Mouse (Mus musculus) yolk sac, embryonic 10.5 days (tissue): ENCODE measurements around the gene Hspa1a.
A peak's percentile ranks its signal among the peaks of the same experiment; 100 is the strongest.

Experiments used
- DNase-seq: peaks from one replicate; pipeline ENCODE4 v3.0.0-alpha.2; 2017; ENCODE audit warnings: low spot score

Gene Hspa1a

DNA sequence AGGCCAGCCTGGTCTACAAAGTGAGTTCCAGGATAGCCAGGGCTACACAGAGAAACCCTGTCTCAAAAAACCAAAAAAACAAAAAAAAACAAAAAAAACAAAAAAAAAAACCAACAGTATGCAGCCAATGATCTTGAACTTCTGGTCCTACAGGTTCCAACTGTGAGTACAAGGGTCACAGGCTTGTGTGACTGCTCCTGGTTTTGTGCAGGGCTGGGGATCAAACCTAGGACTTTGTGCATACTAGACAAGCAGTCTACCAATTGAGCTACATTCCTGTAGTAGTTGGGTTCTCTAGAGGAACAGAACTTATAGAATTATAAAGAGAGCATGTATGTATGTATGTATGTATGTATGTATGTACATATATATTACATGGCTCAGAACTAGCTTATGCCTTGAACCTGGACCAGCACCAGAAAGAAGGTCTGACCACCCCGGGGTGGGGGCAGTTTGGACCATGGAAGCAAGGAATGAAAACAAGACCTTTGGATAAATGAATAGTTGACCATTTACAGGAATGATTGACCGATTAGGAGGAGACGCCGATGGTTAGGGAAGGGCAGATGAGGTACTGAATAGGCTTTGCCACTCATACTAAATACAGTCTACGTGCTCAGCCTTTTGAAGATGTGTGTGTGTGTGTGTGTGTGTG lies 25.3 kb downstream of the Hspa1a start:
- no peak for DNase-seq

DNA sequence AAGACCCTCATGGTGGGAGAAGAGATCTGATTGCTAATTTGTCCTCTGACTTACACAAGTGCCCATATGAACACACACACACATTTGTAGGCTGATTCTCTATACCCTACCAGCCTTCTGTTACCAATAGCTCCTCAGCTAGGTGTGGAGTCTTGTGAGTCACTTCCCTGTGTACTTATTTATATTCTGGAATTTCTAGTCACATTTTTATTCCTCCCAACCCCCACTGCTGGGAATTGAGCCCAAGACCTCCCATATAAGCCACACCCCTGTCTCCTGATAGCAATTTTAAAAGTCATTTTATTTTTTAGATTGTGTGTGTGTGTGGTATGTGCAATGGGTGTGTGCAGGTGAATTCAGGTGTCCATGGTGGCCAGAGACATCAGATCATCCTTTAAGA lies 27.6 kb downstream of the Hspa1a start:
- DNase-seq = no peak

DNA sequence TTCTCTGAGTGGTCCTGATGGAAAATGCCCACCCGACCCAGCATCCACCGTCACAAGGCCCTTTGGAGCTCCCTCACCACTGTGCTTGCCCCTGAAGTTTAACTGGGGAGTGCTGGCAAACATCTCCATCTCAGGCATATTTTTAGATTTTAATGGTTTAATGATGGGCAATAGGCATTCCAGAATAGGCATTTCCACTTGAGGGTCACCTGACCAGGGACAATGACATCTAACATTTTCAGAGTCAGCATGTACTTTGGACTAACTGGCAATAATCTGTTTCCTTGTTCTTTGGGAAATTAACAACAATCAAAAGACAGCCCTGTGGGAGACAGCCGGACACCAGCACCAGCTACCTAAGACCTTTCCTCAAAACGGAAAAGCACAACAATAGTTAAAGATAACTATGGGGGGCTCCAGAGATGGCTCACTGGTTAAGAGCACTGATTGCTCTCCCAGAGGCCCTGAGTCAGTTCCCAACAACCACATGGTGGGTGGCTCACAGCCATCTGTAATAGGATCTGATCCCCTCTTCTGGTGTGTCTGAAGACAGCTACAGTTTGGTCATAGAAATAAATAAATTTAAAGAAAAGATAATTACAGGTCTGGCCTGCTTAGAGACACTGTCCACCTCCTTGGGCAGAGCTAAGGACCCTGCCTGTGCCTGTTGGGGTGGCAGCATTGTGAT lies 28.7 kb downstream of the Hspa1a start:
- DNase-seq = no peak

- no peak for DNase-seq
Observed at GRCm38 (mm10) chr17:34941344-34942041, 30.5 kb downstream of the Hspa1a start.

- DNase-seq = no peak
Observed at GRCm38 (mm10) chr17:34937960-34938505, 33.9 kb downstream of the Hspa1a start.

DNA sequence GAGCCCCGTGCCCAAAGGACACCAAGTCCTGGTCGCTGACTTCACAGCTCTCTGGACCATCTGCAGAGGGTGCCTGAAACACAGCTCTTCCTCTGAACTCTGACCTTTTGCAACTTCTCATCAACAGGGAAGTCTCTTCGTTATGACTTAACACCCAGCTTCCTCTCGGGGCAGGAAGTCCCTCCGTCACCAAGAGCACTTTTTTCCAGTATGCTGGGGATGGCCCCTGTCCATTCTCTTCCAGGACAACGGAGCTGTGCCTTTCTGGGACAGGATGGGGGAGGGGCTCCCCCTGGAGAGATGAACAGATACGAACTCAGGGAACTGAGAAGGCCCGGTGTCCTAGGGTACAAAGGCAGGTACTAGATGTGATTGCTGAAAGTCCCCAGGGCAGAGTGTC lies 37.1 kb downstream of the Hspa1a start:
- DNase-seq = no peak

DNA sequence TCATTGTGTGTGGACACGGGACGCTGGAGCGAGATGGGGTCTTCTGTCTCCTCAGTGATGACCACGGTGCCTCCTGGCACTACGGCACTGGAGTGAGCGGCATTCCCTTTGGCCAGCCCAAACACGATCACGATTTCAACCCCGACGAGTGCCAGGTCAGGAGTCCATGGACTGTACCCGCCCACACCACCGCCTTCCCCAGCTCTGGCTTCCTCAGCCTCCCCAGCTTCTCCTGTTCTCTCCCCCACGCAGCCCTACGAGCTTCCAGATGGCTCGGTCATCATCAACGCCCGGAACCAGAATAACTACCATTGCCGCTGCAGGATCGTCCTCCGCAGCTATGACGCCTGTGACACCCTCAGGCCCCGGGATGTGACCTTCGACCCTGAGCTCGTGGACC lies 37.9 kb downstream of the Hspa1a start:
- DNase-seq = no peak

DNA sequence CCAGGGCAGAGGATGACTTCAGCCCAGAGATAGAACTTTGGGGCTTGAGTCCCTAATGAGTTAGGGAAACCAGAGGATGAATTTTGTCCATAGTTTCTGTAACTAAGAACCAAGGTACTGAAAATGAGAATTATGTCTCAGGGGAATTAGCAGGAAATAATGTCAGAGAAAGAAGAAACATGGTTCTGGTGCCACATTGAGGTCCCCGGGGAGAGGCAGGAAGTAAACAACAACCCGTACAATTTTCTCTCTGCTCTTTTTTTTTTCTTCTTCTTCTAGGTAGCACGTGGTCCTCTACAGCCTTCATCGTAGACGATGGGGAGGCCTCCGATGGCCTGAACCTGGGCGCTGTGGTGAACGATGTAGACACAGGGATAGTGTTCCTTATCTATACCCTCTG lies 39.7 kb downstream of the Hspa1a start:
- no peak for DNase-seq

DNA sequence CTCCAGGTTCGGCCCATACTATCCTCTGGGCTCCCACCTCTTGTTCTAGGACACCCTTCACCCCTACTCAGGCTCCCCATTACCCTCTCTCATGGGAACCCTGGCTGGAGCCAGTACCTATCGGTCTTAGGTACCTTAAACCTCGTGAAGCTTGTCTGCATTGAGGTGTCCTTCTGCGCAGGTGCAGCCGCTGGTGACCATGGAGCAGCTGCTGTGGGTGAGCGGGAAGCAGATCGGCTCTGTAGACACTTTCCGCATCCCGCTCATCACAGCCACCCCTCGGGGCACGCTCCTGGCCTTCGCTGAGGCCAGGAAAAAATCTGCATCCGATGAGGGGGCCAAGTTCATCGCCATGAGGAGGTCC lies 40.2 kb downstream of the Hspa1a start:
- no peak for DNase-seq

- peak; percentile 98 for DNase-seq
Observed at GRCm38 (mm10) chr17:34931061-34931734, 40.8 kb downstream of the Hspa1a start, which contains the start of gene Neu1. Gene Neu1, plus strand, starts transcription at chr17:34931253.

DNA sequence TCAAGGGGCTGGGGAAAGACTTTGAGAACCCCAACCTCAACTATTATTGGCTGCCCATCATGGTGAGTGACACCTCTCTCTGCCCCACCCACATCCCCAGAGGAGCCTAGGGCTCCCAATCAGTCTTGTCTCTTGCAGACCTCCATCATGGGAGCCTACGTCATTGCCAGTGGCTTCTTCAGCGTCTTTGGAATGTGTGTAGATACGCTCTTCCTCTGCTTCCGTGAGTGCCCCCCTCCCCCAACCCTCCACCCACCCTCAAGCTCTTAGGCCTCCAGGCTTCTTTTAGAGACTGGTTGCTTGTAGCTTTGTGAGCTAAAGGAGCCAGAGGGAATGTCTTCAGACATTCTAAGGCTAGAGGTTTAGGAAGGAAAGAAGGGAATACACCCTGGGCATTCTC lies 43.1 kb downstream of the Hspa1a start:
- no peak for DNase-seq

DNA sequence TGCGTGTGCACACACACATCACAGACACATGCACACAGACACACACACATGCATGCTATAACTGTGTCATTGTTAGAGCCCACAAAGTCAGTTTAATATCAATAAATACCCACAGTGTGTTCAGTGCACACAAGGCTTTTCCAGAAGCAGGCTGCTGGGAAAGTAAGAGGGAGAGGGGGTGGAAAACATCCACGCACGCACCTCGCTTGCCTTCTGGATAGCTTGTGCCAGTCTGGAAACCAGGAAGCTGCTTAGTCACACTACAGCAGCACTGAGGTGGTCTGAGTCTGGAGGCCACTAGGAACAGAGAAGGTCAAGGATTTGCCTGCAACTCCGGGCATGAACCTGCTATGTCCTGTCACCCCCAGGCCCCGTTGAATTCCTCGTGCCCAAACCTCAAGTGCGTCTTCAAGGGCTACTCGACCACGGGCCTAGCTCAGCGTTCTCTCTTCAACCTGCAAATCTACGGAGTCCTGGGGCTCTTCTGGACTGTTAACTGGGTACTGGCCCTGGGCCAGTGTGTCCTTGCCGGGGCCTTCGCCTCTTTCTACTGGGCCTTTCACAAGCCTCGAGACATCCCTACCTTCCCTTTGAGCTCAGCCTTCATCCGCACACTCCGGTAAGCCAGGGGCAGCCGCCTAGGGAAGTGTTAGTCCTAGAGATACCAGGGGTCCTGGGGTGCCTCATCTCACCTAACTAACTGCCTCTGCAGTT lies 44.5 kb downstream of the Hspa1a start:
- DNase-seq = no peak

DNA sequence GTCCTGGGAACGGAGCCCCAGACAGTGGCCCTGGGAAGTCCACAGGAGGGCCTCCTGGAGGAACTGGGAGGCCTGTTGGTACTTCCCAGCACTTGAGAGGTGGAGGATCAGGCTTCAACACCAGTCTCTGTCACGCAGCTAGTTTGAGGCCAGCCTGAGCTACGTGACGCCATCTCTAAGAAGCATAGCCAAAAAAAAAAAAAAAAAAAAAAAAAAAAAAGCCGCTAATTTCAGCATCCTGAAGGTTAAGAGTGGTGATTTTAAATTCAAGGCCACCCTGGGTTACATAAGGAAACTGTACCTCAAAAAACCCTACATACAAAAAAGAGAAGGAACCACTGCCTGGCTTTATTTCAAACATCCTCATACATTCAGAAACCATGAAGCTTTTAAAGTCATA lies 47.7 kb downstream of the Hspa1a start:
- DNase-seq = no peak

GRCm38 (mm10) chr17:34922939-34923338 lies 49.0 kb downstream of the Hspa1a start:
- DNase-seq = no peak
